Mouse (Mus musculus) CH12.LX (cell line): ENCODE results near the gene Mypop. TPM values are rescaled to one million over a fixed set of nuclear protein-coding genes. Genes with fewer than 3 reads are reported as not detected.

Experiments
- DNase-seq: peaks from one replicate; pipeline ENCODE4 v3.0.0-alpha.2; 2013; ENCODE audit errors: extremely low read depth
- H3K27ac ChIP-seq: 2 replicates; pipeline ENCODE4 v1.5.1; 2012; ENCODE audit warnings: low read depth, mild to moderate bottlenecking, control low read depth, moderate library complexity; ENCODE audit not compliant: insufficient read depth
- H3K27me3 ChIP-seq: replicated peaks from 2 replicates; pipeline ENCODE3; 2012; ENCODE audit warnings: inconsistent platforms
- H3K36me3 ChIP-seq, 2 experiments: replicated peaks in 1 of 2; 2 replicates each; pipeline versions ENCODE3 to v1.6.1; 2012; ENCODE audit warnings: inconsistent platforms in 1 of 2, low read length in 1 of 2, mild to moderate bottlenecking in 1 of 2, mixed read lengths in 1 of 2, moderate library complexity in 1 of 2; ENCODE audit not compliant: control insufficient read depth in 1 of 2, insufficient read depth in 1 of 2
- H3K4me1 ChIP-seq, 2 experiments: 2 replicates each; pipeline ENCODE4 v1.6.1; 2012; ENCODE audit warnings: inconsistent platforms in 1 of 2, moderate library complexity in 1 of 2; ENCODE audit not compliant: insufficient read depth in 2 of 2, control insufficient read depth in 1 of 2
- H3K4me2 ChIP-seq: 2 replicates; pipeline ENCODE4 v1.6.1; 2012; ENCODE audit warnings: low read depth, mild to moderate bottlenecking, control low read depth; ENCODE audit not compliant: poor library complexity, insufficient read depth, severe bottlenecking
- H3K4me3 ChIP-seq, 3 experiments: fragments of 150-350 bp in 1 of 3; sonication (generic) in 1 of 3; replicated peaks in 1 of 3; 2 replicates each; pipeline versions ENCODE3 to v1.5.1; 2011 to 2012; ENCODE audit warnings: low read depth in 2 of 3, low read length in 2 of 3, mild to moderate bottlenecking in 2 of 3, moderate library complexity in 2 of 3, control low read depth in 1 of 3, improper control_type of control experiment in 1 of 3, inconsistent platforms in 1 of 3, mixed read lengths in 1 of 3; ENCODE audit not compliant: poor library complexity in 1 of 3
- H3K79me2 ChIP-seq: replicated peaks from 2 replicates; pipeline ENCODE4 v1.6.1; 2012; ENCODE audit warnings: mild to moderate bottlenecking, moderate library complexity; ENCODE audit not compliant: control insufficient read depth, poor library complexity, insufficient read depth, severe bottlenecking; ENCODE audit errors: extremely low read depth
- H3K9ac ChIP-seq: 2 replicates; pipeline ENCODE4 v1.6.1; 2012; ENCODE audit warnings: low read depth, mild to moderate bottlenecking, control low read depth, moderate library complexity; ENCODE audit not compliant: insufficient read depth
- H3K9me3 ChIP-seq: replicated peaks from 2 replicates; pipeline ENCODE3; 2012; ENCODE audit warnings: low read length, inconsistent platforms, mixed read lengths
- CHD2 ChIP-seq: IDR thresholded peaks from 2 replicates; pipeline ENCODE4 v1.6.1; 2011; ENCODE audit warnings: low read length, improper control_type of control experiment
- CTCF ChIP-seq, 2 experiments: IDR thresholded peaks in 1 of 2; conservative IDR thresholded peaks in 1 of 2; 2 replicates each; pipeline ENCODE4 v1.5.1; 2011 to 2012; ENCODE audit warnings: low read depth in 2 of 2, low read length in 2 of 2, improper control_type of control experiment in 1 of 2, inconsistent platforms in 1 of 2, mild to moderate bottlenecking in 1 of 2, moderate library complexity in 1 of 2
- ELF1 ChIP-seq: IDR thresholded peaks from 2 replicates; pipeline ENCODE4 v1.6.1; 2014; ENCODE audit warnings: low read depth, mild to moderate bottlenecking, inconsistent platforms, low read length, improper control_type of control experiment
- EP300 ChIP-seq: IDR thresholded peaks from 2 replicates; pipeline ENCODE4 v1.6.1; 2011; ENCODE audit warnings: low read length, improper control_type of control experiment
- ETS1 ChIP-seq: conservative IDR thresholded peaks from 2 replicates; pipeline ENCODE4 v1.6.1; 2012; ENCODE audit warnings: low read depth, mild to moderate bottlenecking, inconsistent platforms, low read length, improper control_type of control experiment, moderate library complexity
- GABPA ChIP-seq: IDR thresholded peaks from 2 replicates; pipeline ENCODE4 v1.6.1; 2012; ENCODE audit warnings: low read depth, low read length, improper control_type of control experiment, inconsistent platforms; ENCODE audit not compliant: insufficient replicate concordance
- IRF4 ChIP-seq: IDR thresholded peaks from 2 replicates; pipeline ENCODE4 v1.6.1; 2014; ENCODE audit warnings: low read depth, mild to moderate bottlenecking, inconsistent platforms, low read length, improper control_type of control experiment
- JUN ChIP-seq: IDR thresholded peaks from 2 replicates; pipeline ENCODE4 v1.6.1; 2011; ENCODE audit warnings: low read depth, mild to moderate bottlenecking, low read length, improper control_type of control experiment, moderate library complexity; ENCODE audit not compliant: insufficient read depth
- MEF2A ChIP-seq: IDR thresholded peaks from 2 replicates; pipeline ENCODE4 v1.6.1; 2014; ENCODE audit warnings: low read depth, mild to moderate bottlenecking, inconsistent platforms, low read length, improper control_type of control experiment, borderline replicate concordance
- MXI1 ChIP-seq: IDR thresholded peaks from 2 replicates; pipeline ENCODE4 v1.6.1; 2011; ENCODE audit warnings: mild to moderate bottlenecking, low read depth, low read length, improper control_type of control experiment
- NELFE ChIP-seq: IDR thresholded peaks from 2 replicates; pipeline ENCODE4 v1.6.1; 2011; ENCODE audit warnings: low read depth, low read length, improper control_type of control experiment
- PAX5 ChIP-seq: IDR thresholded peaks from 2 replicates; pipeline ENCODE4 v1.6.1; 2012; ENCODE audit warnings: low read length, inconsistent platforms, mixed read lengths
- RAD21 ChIP-seq: IDR thresholded peaks from 2 replicates; pipeline ENCODE4 v1.6.1; 2011; ENCODE audit warnings: low read depth, mild to moderate bottlenecking, low read length, improper control_type of control experiment, moderate library complexity
- TBP ChIP-seq: conservative IDR thresholded peaks from 2 replicates; pipeline ENCODE4 v1.6.1; 2011; ENCODE audit warnings: low read depth, low read length, improper control_type of control experiment
- UBTF ChIP-seq: IDR thresholded peaks from 2 replicates; pipeline ENCODE4 v1.6.1; 2012; ENCODE audit warnings: low read depth, mild to moderate bottlenecking, inconsistent platforms, low read length, improper control_type of control experiment, moderate library complexity
- USF1 ChIP-seq: IDR thresholded peaks from 2 replicates; pipeline ENCODE4 v1.6.1; 2014; ENCODE audit warnings: low read depth, mild to moderate bottlenecking, inconsistent platforms, low read length, improper control_type of control experiment
- USF2 ChIP-seq: conservative IDR thresholded peaks from 2 replicates; pipeline ENCODE4 v1.6.1; 2011; ENCODE audit warnings: low read depth, low read length, improper control_type of control experiment
- ZNF384 ChIP-seq: IDR thresholded peaks from 2 replicates; pipeline ENCODE4 v1.6.1; 2012; ENCODE audit warnings: low read depth, low read length, improper control_type of control experiment, inconsistent platforms
- dilution Hi-C: fragments of 300-500 bp; cut with MboI; formaldehyde crosslinking; loops from 2 replicates; pipeline ENCODE4 v1.14.3; 2020; ENCODE audit warnings: low sequenced_read_pairs; ENCODE audit not compliant: extremely low pct_unique_long_range_greater_than_20kb, extremely low pct_ligation_motif_present
- in situ Hi-C: fragments of 300-500 bp; cut with MboI; formaldehyde crosslinking; loops from 3 replicates; pipeline ENCODE4 v1.14.3; 2019; ENCODE audit warnings: low sequenced_read_pairs, low pct_ligation_motif_present, low pct_unique_long_range_greater_than_20kb, mixed read lengths
- polyA plus RNA-seq: library from polyadenylated mRNA; unstranded; fragments of >175 nt; gene quantifications from 2 replicates; pipeline ENCODE4 v1.2.1, GENCODE M21; 2012; ENCODE audit warnings: low read depth; ENCODE audit not compliant: insufficient read length
- total RNA-seq, 2 experiments: library from RNA; depleted of rRNA; stranded (reverse); fragments of 300-350 nt in 1 of 2; fragments of >200 nt in 1 of 2; gene quantifications; 2 replicates each; pipeline ENCODE4 v1.2.3; 2012 to 2014

The Mypop gene
- total and polyA plus RNA-seq, 3 experiments, result 1.2 to 4.7 (median 2.5) TPM

GRCm38 (mm10) chr7:18970956-18971355 is 20.1 kb upstream of the Mypop start:
- peaks cover 0 to 4% of the 10 kb centered on the region in 2 experiments; a peak in 2 of 4 replicates for H3K4me1 ChIP-seq
- H3K27ac ChIP-seq, result no peak overlapping the region
- TF ChIP-seq RAD21 (peak; percentile 32), CTCF (conservative IDR thresholded peaks at IDR 0.05 in 1 of 2, IDR thresholded peaks at IDR 0.05 in 1 of 2; ENCODE audit: low read depth in 2 of 2, low read length in 2 of 2) (peak; percentile 17 to 45; a peak in 2 of 4 replicates), PAX5 (no peak)
- TF ChIP-seq, all 38 proteins: peak for 2
- H3K9me3 ChIP-seq, result peaks cover 6% of the 10 kb centered on the region
- H3K4me3 ChIP-seq, result no peak overlapping the region
- H3K27me3 ChIP-seq, result peaks cover 77% of the 10 kb centered on the region
- H3K36me3 ChIP-seq, result no peaks in the 10 kb centered on the region
- dilution Hi-C loops, result no loop called here
- H3K79me2 ChIP-seq, result no peaks in the 10 kb centered on the region
- no peak overlapping the region for H3K4me2 ChIP-seq
- in situ Hi-C loops, result loop anchor here (10.0 kb wide), 1 partner anchor 56 kb away; the partner anchor contains the start of gene Ccdc61
- peak; percentile 23 for DNase-seq
- no peak overlapping the region for H3K9ac ChIP-seq

DNA sequence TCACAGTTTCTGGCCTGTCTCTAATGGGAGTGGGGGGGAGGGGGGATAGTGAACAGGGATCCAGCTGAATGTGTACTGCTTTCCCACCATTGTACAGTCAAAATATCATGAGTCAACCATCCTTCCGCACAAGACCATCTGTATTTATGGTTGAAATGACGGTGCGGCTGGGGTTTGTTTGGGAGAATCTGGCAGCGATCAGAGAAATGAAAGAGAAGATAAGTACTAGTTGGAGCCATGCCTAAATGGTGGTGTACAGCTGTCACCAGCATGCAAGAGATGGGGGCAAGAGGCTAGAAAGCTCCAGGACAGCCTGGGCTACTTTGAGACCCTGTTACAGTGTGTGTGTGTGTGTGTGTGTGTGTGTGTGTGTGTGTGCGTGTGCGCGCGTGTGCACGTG is 12.7 kb upstream of the Mypop start:
- Histone ChIP-seq H3K9ac (no peak overlapping the region), H3K4me3 (no peak overlapping the region), H3K79me2 (no peaks in the 10 kb centered on the region), H3K9me3 (no peaks in the 10 kb centered on the region), H3K27me3 (peaks cover 85% of the 10 kb centered on the region), H3K36me3 (no peaks in the 10 kb centered on the region), H3K27ac (no peak overlapping the region), H3K4me2 (no peak overlapping the region), H3K4me1 (no peaks in the 10 kb centered on the region)
- DNase-seq, result no peak
- no peak for TF ChIP-seq NELFE
- in situ Hi-C loops (loop anchor here (10.0 kb wide), 1 partner anchor 64 kb away; the partner anchor contains the start of gene Ccdc61), dilution Hi-C loops (no loop called here)

GRCm38 (mm10) chr7:18986503-18986902 is 4.5 kb upstream of the Mypop start:
- H3K36me3 ChIP-seq, result no peaks in the 10 kb centered on the region
- dilution Hi-C loops, result no loop called here
- no peak overlapping the region for H3K9ac ChIP-seq
- in situ Hi-C loops, result loop anchor here (10.0 kb wide), 1 partner anchor 92 kb away; no protein-coding TSS in a partner anchor
- peaks cover 76% of the 10 kb centered on the region for H3K27me3 ChIP-seq
- no peak overlapping the region for H3K4me3 ChIP-seq
- no peaks in the 10 kb centered on the region for H3K9me3 ChIP-seq
- no peak overlapping the region for H3K27ac ChIP-seq
- H3K79me2 ChIP-seq, result no peaks in the 10 kb centered on the region
- TF ChIP-seq USF2 (no peak), TBP (no peak), ZNF384 (no peak), UBTF (no peak), JUN (no peak), ELF1 (no peak), CHD2 (no peak), MEF2A (no peak), ETS1 (no peak), GABPA (no peak), IRF4 (no peak), MXI1 (no peak), EP300 (no peak), USF1 (no peak), CTCF (conservative IDR thresholded peaks at IDR 0.05 in 1 of 2, IDR thresholded peaks at IDR 0.05 in 1 of 2; ENCODE audit: low read depth in 2 of 2, low read length in 2 of 2) (no peak), PAX5 (no peak)
- peaks cover 3 to 9% of the 10 kb centered on the region in 2 experiments for H3K4me1 ChIP-seq
- no peak overlapping the region for H3K4me2 ChIP-seq
- DNase-seq, result no peak
